Mouse (Mus musculus) heart, embryonic 16.5 days (tissue): ENCODE results near the gene Cct5. TPM values are rescaled to one million over a fixed set of nuclear protein-coding genes. Genes with fewer than 3 reads are reported as not detected.

Experiments used
- ATAC-seq: fragments of 200-750 bp; cut with Nextera tagmentation; replicated peaks from 2 replicates; pipeline ENCODE4 v1.8.0; 2017; ENCODE audit warnings: moderate number of reproducible peaks; ENCODE audit not compliant: insufficient read depth, low FRiP score; ENCODE audit errors: extremely low read depth
- H3K27ac ChIP-seq: fragments of 300-500 bp; sonication (generic); 2 replicates; pipeline ENCODE4 v1.5.1; 2014; ENCODE audit warnings: mild to moderate bottlenecking, low read length, control low read depth, moderate library complexity
- H3K27me3 ChIP-seq: fragments of 300-500 bp; sonication (generic); 2 replicates; pipeline ENCODE4 v1.6.1; 2014; ENCODE audit warnings: low read length, mixed read lengths; ENCODE audit not compliant: control insufficient read depth, insufficient read depth
- H3K36me3 ChIP-seq: fragments of 300-500 bp; sonication (generic); 2 replicates; pipeline ENCODE4 v1.6.1; 2014; ENCODE audit not compliant: control insufficient read depth, insufficient read depth
- H3K4me1 ChIP-seq: fragments of 300-500 bp; sonication (generic); 2 replicates; pipeline ENCODE4 v1.6.1; 2014; ENCODE audit warnings: low read length, mixed read lengths; ENCODE audit not compliant: control insufficient read depth, insufficient read depth
- H3K4me2 ChIP-seq: fragments of 300-500 bp; sonication (generic); 2 replicates; pipeline ENCODE4 v1.6.1; 2014; ENCODE audit warnings: low read depth, mild to moderate bottlenecking, control low read depth, low read length
- H3K4me3 ChIP-seq: fragments of 300-500 bp; sonication (generic); 2 replicates; pipeline ENCODE4 v1.5.1; 2014; ENCODE audit warnings: mild to moderate bottlenecking, control low read depth, low read length
- H3K9ac ChIP-seq: fragments of 300-500 bp; sonication (generic); 2 replicates; pipeline ENCODE4 v1.6.1; 2014; ENCODE audit warnings: low read length, control low read depth
- H3K9me3 ChIP-seq: fragments of 300-500 bp; sonication (generic); replicated peaks from 2 replicates; pipeline ENCODE4 v1.6.1; 2016; ENCODE audit warnings: low read length; ENCODE audit not compliant: control insufficient read depth
- WGBS: fragments of 180-500 bp; shearing (Covaris S2); extraction: QIAGEN DNeasy Blood & Tissue Kit; methylation state at CpG from one replicate; pipeline ENCODE4 v1.1.7; 2014; 5-methylcytosine and 5-hydroxymethylcytosine counted together
- polyA plus RNA-seq: library from polyadenylated mRNA; unstranded; fragments of >200 nt; fragmentation: Nextera tagmentation; extraction: Ambion mirVana; gene quantifications from 2 replicates; pipeline ENCODE4 v1.2.1, GENCODE M21; 2015

The Cct5 gene
- polyA plus RNA-seq, 1 experiment from 2014 or later = 373 TPM

DNA sequence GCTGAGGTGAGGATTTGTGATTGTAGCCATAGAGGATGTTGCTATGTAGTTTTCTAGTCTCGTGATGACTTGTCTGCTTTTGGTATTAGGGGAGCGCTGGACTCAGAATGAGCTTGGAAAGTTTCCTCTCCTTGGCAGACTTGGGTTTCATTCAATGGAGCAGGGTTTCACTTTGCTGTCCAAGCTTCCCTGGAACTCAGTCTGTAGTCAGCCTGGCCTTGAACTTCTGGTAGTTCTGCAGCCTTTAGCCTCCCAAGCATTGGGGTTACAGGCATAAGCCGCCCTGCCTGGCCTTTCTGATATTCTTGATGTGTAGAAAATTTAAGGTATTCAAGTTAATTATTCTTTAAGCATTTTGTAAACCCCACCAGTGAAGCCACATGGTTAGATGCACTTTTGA is 28.0 kb upstream of the Cct5 start:
- no peak for ATAC-seq
- 88% methylated on average over 3 of the region's 3 CpGs for WGBS

DNA sequence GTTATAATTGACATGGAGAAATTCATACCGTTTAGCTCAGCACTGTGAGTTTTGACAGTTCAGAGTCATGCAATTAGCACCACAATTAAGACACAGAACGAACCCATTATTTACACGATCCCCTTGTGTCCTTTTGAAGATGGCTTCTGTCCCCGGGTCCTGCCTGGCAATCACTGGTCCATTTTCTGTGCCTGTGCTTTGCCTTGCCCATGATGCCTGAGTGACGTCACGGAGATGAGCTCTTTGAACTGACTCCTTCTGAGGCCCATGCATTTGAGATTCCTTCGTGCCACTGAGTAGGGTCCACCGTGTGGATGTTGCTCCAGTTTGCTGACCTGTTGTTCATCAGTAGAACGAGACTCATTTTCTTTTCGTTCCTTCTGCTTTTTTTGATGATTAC is 26.6 kb upstream of the Cct5 start:
- Histone ChIP-seq H3K4me1 (no peaks in the 10 kb centered on the region), H3K4me3 (no peak overlapping the region), H3K4me2 (no peak overlapping the region), H3K27me3 (no peaks in the 10 kb centered on the region), H3K9ac (no peak overlapping the region), H3K36me3 (peaks cover 3% of the 10 kb centered on the region; the same call in 1 of the 2 replicates), H3K27ac (no peak overlapping the region), H3K9me3 (no peaks in the 10 kb centered on the region)
- no peak for ATAC-seq
- 74% methylated on average over 10 of the region's 10 CpGs for WGBS

More for the DNA sequence above, 28.0 kb upstream of the Cct5 start:
- Histone ChIP-seq H3K36me3 (no peaks in the 10 kb centered on the region), H3K4me1 (no peaks in the 10 kb centered on the region), H3K9ac (no peak overlapping the region), H3K27ac (no peak overlapping the region), H3K9me3 (no peaks in the 10 kb centered on the region), H3K27me3 (no peaks in the 10 kb centered on the region), H3K4me3 (no peak overlapping the region), H3K4me2 (no peak overlapping the region)

DNA sequence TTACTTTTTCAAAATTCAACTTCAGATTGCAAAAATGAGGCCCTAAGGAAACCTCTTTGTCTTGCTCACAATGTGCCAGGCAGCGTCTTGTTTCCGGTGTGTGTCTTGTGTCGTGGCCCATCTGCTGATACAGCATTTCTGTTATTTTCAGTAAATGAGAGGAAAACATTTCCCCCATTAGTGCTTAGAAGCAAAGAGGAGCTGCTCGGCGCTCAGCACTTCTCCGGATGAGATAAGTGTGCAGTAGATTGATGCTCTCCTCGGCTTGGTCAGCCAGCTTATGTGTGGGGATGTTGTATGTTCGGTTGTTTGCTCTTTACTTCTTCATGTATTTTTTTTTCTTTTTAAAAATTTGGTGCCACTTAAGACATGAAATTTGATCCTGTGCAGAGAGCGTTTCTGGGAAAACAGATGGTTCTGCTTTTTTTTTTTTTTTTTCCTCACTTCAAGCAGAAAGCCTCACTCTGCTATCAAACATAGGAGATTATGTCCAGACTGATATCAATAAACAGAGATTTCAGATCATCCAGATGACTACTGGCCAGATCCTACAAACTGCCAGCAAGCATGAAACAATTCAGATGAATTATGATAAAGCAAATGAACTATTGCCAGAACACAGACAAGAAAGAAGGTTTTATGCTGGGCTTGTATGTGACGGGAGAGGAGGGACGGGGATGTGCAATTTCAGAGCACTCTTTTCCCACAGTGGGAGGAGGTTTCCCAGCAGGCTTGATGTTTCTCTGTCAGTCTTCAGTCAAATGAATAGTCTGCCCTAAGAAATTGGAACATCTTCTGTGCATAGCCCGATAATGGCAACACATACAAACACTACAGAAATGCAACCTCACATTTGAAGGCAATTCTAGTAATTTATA is 25.9 kb upstream of the Cct5 start:
- H3K9ac ChIP-seq = no peak overlapping the region
- no peaks in the 10 kb centered on the region for H3K27me3 ChIP-seq
- no peak for ATAC-seq
- no peaks in the 10 kb centered on the region for H3K4me1 ChIP-seq
- no peaks in the 10 kb centered on the region for H3K9me3 ChIP-seq
- no peak overlapping the region for H3K4me2 ChIP-seq
- 40% methylated on average over 12 of the region's 12 CpGs for WGBS
- H3K4me3 ChIP-seq = no peak overlapping the region
- H3K27ac ChIP-seq = no peak overlapping the region
- peaks cover 3% of the 10 kb centered on the region; the same call in 1 of the 2 replicates for H3K36me3 ChIP-seq

DNA sequence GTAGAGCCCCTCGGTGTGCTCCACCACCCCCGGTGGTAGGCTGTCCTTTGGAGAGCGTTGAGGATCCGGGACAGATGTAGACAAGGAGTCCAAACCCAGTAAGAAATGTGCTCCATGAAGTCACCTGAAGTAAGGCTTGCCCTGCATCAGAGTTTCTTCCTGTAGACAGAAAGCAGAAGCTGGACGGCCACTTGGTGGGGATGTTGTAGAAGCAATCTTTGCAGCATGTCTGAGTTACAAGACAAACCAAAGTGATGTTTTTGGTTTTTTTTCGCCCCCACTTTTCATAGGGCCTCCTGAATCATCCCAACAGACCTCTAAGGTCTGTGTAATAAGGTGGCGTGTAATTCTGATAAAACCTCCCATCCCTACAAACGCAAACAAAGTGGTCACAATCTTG is 17.9 kb upstream of the Cct5 start:
- Histone ChIP-seq H3K9ac (no peak overlapping the region), H3K4me3 (no peak overlapping the region), H3K4me1 (no peaks in the 10 kb centered on the region), H3K27ac (no peak overlapping the region), H3K36me3 (peaks cover 20% of the 10 kb centered on the region), H3K4me2 (no peak overlapping the region), H3K27me3 (no peaks in the 10 kb centered on the region), H3K9me3 (no peaks in the 10 kb centered on the region)
- WGBS = 89% methylated on average over 8 of the region's 8 CpGs
- ATAC-seq = no peak

DNA sequence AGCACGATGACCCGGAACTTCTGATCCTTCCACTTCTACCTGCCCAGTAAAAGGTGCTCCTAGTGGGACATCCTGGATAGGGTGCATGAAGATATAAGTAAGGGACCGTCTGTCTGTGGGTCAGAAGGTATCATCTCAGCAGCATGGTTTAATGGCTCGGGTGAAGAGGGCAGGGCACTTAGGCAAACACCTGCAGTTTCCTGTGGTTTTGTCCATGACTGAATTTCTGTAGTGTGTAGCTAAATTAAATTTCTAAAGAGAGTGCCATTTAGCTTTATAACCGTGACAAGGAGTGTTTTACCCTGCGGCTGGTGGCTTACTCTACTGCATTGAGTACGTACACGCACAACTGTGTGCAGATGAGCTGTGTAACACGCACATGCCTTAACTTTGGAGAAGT is 15.7 kb upstream of the Cct5 start:
- H3K4me3 ChIP-seq = no peak overlapping the region
- no peaks in the 10 kb centered on the region for H3K4me1 ChIP-seq
- H3K27me3 ChIP-seq = no peaks in the 10 kb centered on the region
- H3K27ac ChIP-seq = no peak overlapping the region
- no peak overlapping the region for H3K4me2 ChIP-seq
- peaks cover 17% of the 10 kb centered on the region for H3K36me3 ChIP-seq
- ATAC-seq = no peak
- no peaks in the 10 kb centered on the region for H3K9me3 ChIP-seq
- 89% methylated on average over 9 of the region's 9 CpGs for WGBS
- no peak overlapping the region for H3K9ac ChIP-seq

DNA sequence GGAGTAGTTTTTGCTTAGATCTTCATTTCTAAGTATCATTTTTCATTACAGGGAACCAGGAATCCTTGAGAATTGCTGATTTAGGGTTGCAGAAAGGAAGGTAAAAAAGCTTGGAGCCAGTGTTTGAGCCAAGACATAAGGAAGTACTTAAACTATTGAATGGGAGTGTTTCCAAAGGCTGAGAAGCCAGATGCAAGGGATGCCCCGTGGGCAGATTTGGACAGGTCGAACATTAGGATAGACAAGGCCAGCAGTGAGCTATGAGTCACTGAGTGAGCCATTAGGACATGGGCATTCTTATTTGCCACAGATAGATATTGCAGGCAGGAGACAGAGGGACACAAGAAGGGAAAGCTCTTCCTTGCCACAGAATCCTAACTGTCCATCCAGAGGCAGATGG is 13.1 kb upstream of the Cct5 start:
- WGBS = 84% methylated on average over 2 of the region's 2 CpGs
- H3K36me3 ChIP-seq = peaks cover 18% of the 10 kb centered on the region
- no peak overlapping the region for H3K4me2 ChIP-seq

DNA sequence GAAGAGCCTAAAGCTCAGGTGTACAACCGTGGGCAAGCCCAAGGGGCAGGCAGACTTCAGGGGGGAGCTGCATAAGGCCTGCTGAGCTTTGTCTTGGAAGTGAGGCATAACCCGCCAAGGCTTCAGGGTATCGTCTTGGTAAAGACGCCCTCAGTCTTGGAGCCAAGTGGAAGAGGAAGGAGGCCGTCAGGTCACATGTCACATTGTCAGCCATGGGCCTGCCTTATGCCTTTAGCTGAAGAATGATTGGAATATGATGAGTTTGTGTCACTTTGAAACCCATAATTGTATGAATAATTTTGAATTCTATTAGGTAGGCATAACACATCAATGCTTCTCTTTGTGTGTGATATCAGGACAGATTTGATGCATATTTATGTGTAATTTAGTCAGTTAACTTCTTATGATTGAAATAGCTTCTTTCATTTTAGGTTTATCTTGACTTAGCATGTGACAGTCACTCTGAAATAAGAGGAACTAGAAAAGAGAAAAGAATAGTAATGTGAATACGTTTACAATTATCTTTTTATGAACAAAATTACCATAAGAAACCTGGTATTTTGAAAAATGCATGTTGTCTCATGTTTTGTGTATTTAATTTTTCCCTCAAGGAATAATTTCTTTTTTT is 12.3 kb upstream of the Cct5 start:
- ATAC-seq = no peak
- H3K4me1 ChIP-seq = no peaks in the 10 kb centered on the region

More for the DNA sequence above, 13.1 kb upstream of the Cct5 start:
- Histone ChIP-seq H3K9ac (no peak overlapping the region), H3K9me3 (no peaks in the 10 kb centered on the region), H3K4me3 (no peak overlapping the region), H3K27ac (no peak overlapping the region), H3K27me3 (no peaks in the 10 kb centered on the region), H3K4me1 (no peaks in the 10 kb centered on the region)
- no peak for ATAC-seq

DNA sequence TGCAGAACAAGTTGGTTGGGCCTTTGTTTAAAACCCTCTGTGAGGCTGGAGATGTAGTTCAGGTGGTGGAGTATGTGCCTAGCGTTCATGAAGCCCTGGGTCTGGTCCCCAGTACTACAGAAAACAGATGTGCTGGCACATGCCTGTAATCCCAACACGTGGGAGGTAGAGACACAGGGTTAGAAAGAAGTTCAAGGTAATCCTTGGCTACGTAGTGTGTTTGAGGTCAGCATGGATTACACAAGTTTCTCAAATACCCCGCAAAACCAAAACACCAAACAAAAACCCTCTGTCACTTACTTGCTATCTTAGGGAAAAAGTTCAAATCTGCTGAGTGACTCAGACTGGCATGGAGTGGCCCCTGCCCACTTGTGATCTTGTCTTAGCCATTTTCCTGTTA is 10.4 kb upstream of the Cct5 start:
- Histone ChIP-seq H3K4me1 (peaks cover under 1% of the 10 kb centered on the region), H3K4me3 (no peak overlapping the region), H3K9me3 (no peaks in the 10 kb centered on the region), H3K36me3 (0 out of 2 replicates have a peak, but pooled peaks cover 4% of the 10 kb centered on the region), H3K27me3 (no peaks in the 10 kb centered on the region), H3K4me2 (no peak overlapping the region), H3K9ac (no peak overlapping the region), H3K27ac (no peak overlapping the region)
- 90% methylated on average over 4 of the region's 4 CpGs for WGBS
- ATAC-seq = no peak

More for the DNA sequence above, 12.3 kb upstream of the Cct5 start:
- H3K4me2 ChIP-seq = no peak overlapping the region
- H3K9ac ChIP-seq = no peak overlapping the region
- 89% methylated on average over 6 of the region's 6 CpGs for WGBS
- H3K36me3 ChIP-seq = peaks cover 16% of the 10 kb centered on the region
- no peaks in the 10 kb centered on the region for H3K9me3 ChIP-seq
- no peak overlapping the region for H3K4me3 ChIP-seq
- no peaks in the 10 kb centered on the region for H3K27me3 ChIP-seq
- no peak overlapping the region for H3K27ac ChIP-seq

DNA sequence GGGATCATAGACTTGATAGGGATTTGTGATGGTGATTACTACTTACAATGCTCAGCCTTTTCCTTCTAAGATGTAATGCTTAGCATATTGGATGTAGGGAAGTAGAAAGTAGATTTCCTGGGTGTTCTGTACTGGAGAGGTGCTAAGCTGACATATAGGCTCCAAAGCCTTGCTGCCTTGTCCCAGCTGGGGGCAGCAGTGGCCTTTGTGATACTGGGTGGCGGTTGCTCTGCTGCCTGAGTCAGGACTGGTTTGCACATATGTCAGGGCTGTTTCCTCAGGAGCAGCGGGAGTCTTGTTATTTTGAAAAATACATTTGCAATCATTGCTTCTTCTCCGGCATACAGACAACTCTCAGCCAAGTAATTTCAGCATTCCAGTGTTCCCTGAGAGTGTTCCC is 9.4 kb upstream of the Cct5 start:
- no peaks in the 10 kb centered on the region for H3K9me3 ChIP-seq
- 66% methylated on average over 3 of the region's 3 CpGs for WGBS
- peaks cover 5% of the 10 kb centered on the region for H3K4me1 ChIP-seq
- H3K27ac ChIP-seq = no peak overlapping the region
- no peaks in the 10 kb centered on the region for H3K27me3 ChIP-seq
- 0 out of 2 replicates have a peak, but pooled peaks cover 3% of the 10 kb centered on the region for H3K36me3 ChIP-seq
- H3K9ac ChIP-seq = no peak overlapping the region
- no peak overlapping the region for H3K4me2 ChIP-seq
- ATAC-seq = no peak
- H3K4me3 ChIP-seq = no peak overlapping the region
